Mouse (Mus musculus) CH12.LX (cell line): ENCODE results near the gene Lifr. TPM values are rescaled to one million over a fixed set of nuclear protein-coding genes. Genes with fewer than 3 reads are reported as not detected.

Experiments
- DNase-seq: peaks from one replicate; pipeline ENCODE4 v3.0.0-alpha.2; 2013; ENCODE audit errors: extremely low read depth
- H3K27ac ChIP-seq: 2 replicates; pipeline ENCODE4 v1.5.1; 2012; ENCODE audit warnings: low read depth, mild to moderate bottlenecking, control low read depth, moderate library complexity; ENCODE audit not compliant: insufficient read depth
- H3K27me3 ChIP-seq: replicated peaks from 2 replicates; pipeline ENCODE3; 2012; ENCODE audit warnings: inconsistent platforms
- H3K36me3 ChIP-seq, 2 experiments: replicated peaks in 1 of 2; 2 replicates each; pipeline versions ENCODE3 to v1.6.1; 2012; ENCODE audit warnings: inconsistent platforms in 1 of 2, low read length in 1 of 2, mild to moderate bottlenecking in 1 of 2, mixed read lengths in 1 of 2, moderate library complexity in 1 of 2; ENCODE audit not compliant: control insufficient read depth in 1 of 2, insufficient read depth in 1 of 2
- H3K4me1 ChIP-seq, 2 experiments: 2 replicates each; pipeline ENCODE4 v1.6.1; 2012; ENCODE audit warnings: inconsistent platforms in 1 of 2, moderate library complexity in 1 of 2; ENCODE audit not compliant: insufficient read depth in 2 of 2, control insufficient read depth in 1 of 2
- H3K4me2 ChIP-seq: 2 replicates; pipeline ENCODE4 v1.6.1; 2012; ENCODE audit warnings: low read depth, mild to moderate bottlenecking, control low read depth; ENCODE audit not compliant: poor library complexity, insufficient read depth, severe bottlenecking
- H3K4me3 ChIP-seq, 3 experiments: fragments of 150-350 bp in 1 of 3; sonication (generic) in 1 of 3; replicated peaks in 1 of 3; 2 replicates each; pipeline versions ENCODE3 to v1.5.1; 2011 to 2012; ENCODE audit warnings: low read depth in 2 of 3, low read length in 2 of 3, mild to moderate bottlenecking in 2 of 3, moderate library complexity in 2 of 3, control low read depth in 1 of 3, improper control_type of control experiment in 1 of 3, inconsistent platforms in 1 of 3, mixed read lengths in 1 of 3; ENCODE audit not compliant: poor library complexity in 1 of 3
- H3K79me2 ChIP-seq: replicated peaks from 2 replicates; pipeline ENCODE4 v1.6.1; 2012; ENCODE audit warnings: mild to moderate bottlenecking, moderate library complexity; ENCODE audit not compliant: control insufficient read depth, poor library complexity, insufficient read depth, severe bottlenecking; ENCODE audit errors: extremely low read depth
- H3K9ac ChIP-seq: 2 replicates; pipeline ENCODE4 v1.6.1; 2012; ENCODE audit warnings: low read depth, mild to moderate bottlenecking, control low read depth, moderate library complexity; ENCODE audit not compliant: insufficient read depth
- H3K9me3 ChIP-seq: replicated peaks from 2 replicates; pipeline ENCODE3; 2012; ENCODE audit warnings: low read length, inconsistent platforms, mixed read lengths
- CHD1 ChIP-seq: IDR thresholded peaks from 2 replicates; pipeline ENCODE4 v1.6.1; 2012; ENCODE audit warnings: low read depth, low read length, improper control_type of control experiment, inconsistent platforms
- CHD2 ChIP-seq: IDR thresholded peaks from 2 replicates; pipeline ENCODE4 v1.6.1; 2011; ENCODE audit warnings: low read length, improper control_type of control experiment
- CTCF ChIP-seq, 2 experiments: IDR thresholded peaks in 1 of 2; conservative IDR thresholded peaks in 1 of 2; 2 replicates each; pipeline ENCODE4 v1.5.1; 2011 to 2012; ENCODE audit warnings: low read depth in 2 of 2, low read length in 2 of 2, improper control_type of control experiment in 1 of 2, inconsistent platforms in 1 of 2, mild to moderate bottlenecking in 1 of 2, moderate library complexity in 1 of 2
- ELF1 ChIP-seq: IDR thresholded peaks from 2 replicates; pipeline ENCODE4 v1.6.1; 2014; ENCODE audit warnings: low read depth, mild to moderate bottlenecking, inconsistent platforms, low read length, improper control_type of control experiment
- EP300 ChIP-seq: IDR thresholded peaks from 2 replicates; pipeline ENCODE4 v1.6.1; 2011; ENCODE audit warnings: low read length, improper control_type of control experiment
- GABPA ChIP-seq: IDR thresholded peaks from 2 replicates; pipeline ENCODE4 v1.6.1; 2012; ENCODE audit warnings: low read depth, low read length, improper control_type of control experiment, inconsistent platforms; ENCODE audit not compliant: insufficient replicate concordance
- HCFC1 ChIP-seq: IDR thresholded peaks from 2 replicates; pipeline ENCODE4 v1.6.1; 2012; ENCODE audit warnings: low read depth, mild to moderate bottlenecking, inconsistent platforms, low read length, improper control_type of control experiment
- IRF4 ChIP-seq: IDR thresholded peaks from 2 replicates; pipeline ENCODE4 v1.6.1; 2014; ENCODE audit warnings: low read depth, mild to moderate bottlenecking, inconsistent platforms, low read length, improper control_type of control experiment
- JUND ChIP-seq: conservative IDR thresholded peaks from 2 replicates; pipeline ENCODE4 v1.6.1; 2011; ENCODE audit warnings: low read depth, low read length, improper control_type of control experiment
- KAT2A ChIP-seq: IDR thresholded peaks from 2 replicates; pipeline ENCODE4 v1.6.1; 2012; ENCODE audit warnings: low read length, improper control_type of control experiment, inconsistent platforms; ENCODE audit not compliant: insufficient replicate concordance
- MAFK ChIP-seq: IDR thresholded peaks from 2 replicates; pipeline ENCODE4 v1.6.1; 2011; ENCODE audit warnings: low read length, improper control_type of control experiment; ENCODE audit not compliant: insufficient replicate concordance
- MAX ChIP-seq: IDR thresholded peaks from 2 replicates; pipeline ENCODE4 v1.6.1; 2011; ENCODE audit warnings: low read length, improper control_type of control experiment
- MAZ ChIP-seq: IDR thresholded peaks from 2 replicates; pipeline ENCODE4 v1.6.1; 2012; ENCODE audit warnings: low read depth, mild to moderate bottlenecking, inconsistent platforms, low read length, improper control_type of control experiment, moderate library complexity
- NELFE ChIP-seq: IDR thresholded peaks from 2 replicates; pipeline ENCODE4 v1.6.1; 2011; ENCODE audit warnings: low read depth, low read length, improper control_type of control experiment
- NRF1 ChIP-seq: IDR thresholded peaks from 2 replicates; pipeline ENCODE4 v1.6.1; 2014; ENCODE audit warnings: low read depth, mild to moderate bottlenecking, inconsistent platforms, low read length, improper control_type of control experiment, moderate library complexity
- PAX5 ChIP-seq: IDR thresholded peaks from 2 replicates; pipeline ENCODE4 v1.6.1; 2012; ENCODE audit warnings: low read length, inconsistent platforms, mixed read lengths
- POLR2A ChIP-seq: IDR thresholded peaks from 2 replicates; pipeline ENCODE4 v1.6.1; 2011; ENCODE audit warnings: low read depth, mild to moderate bottlenecking, improper control_type of control experiment, low read length
- RAD21 ChIP-seq: IDR thresholded peaks from 2 replicates; pipeline ENCODE4 v1.6.1; 2011; ENCODE audit warnings: low read depth, mild to moderate bottlenecking, low read length, improper control_type of control experiment, moderate library complexity
- RCOR1 ChIP-seq: conservative IDR thresholded peaks from 2 replicates; pipeline ENCODE4 v1.6.1; 2012; ENCODE audit warnings: low read depth, mild to moderate bottlenecking, inconsistent platforms, low read length, improper control_type of control experiment
- SIN3A ChIP-seq: IDR thresholded peaks from 2 replicates; pipeline ENCODE4 v1.6.1; 2012; ENCODE audit warnings: low read length, improper control_type of control experiment, inconsistent platforms
- SMC3 ChIP-seq: IDR thresholded peaks from 2 replicates; pipeline ENCODE4 v1.6.1; 2011; ENCODE audit warnings: low read depth, low read length, improper control_type of control experiment
- TBP ChIP-seq: conservative IDR thresholded peaks from 2 replicates; pipeline ENCODE4 v1.6.1; 2011; ENCODE audit warnings: low read depth, low read length, improper control_type of control experiment
- TCF12 ChIP-seq: IDR thresholded peaks from 2 replicates; pipeline ENCODE4 v1.6.1; 2014; ENCODE audit warnings: low read depth, mild to moderate bottlenecking, inconsistent platforms, low read length, improper control_type of control experiment
- UBTF ChIP-seq: IDR thresholded peaks from 2 replicates; pipeline ENCODE4 v1.6.1; 2012; ENCODE audit warnings: low read depth, mild to moderate bottlenecking, inconsistent platforms, low read length, improper control_type of control experiment, moderate library complexity
- USF1 ChIP-seq: IDR thresholded peaks from 2 replicates; pipeline ENCODE4 v1.6.1; 2014; ENCODE audit warnings: low read depth, mild to moderate bottlenecking, inconsistent platforms, low read length, improper control_type of control experiment
- ZKSCAN1 ChIP-seq: IDR thresholded peaks from 2 replicates; pipeline ENCODE4 v1.6.1; 2012; ENCODE audit warnings: low read depth, inconsistent platforms, low read length, improper control_type of control experiment, borderline replicate concordance
- ZMIZ1 ChIP-seq: IDR thresholded peaks from 2 replicates; pipeline ENCODE4 v1.6.1; 2012; ENCODE audit warnings: low read depth, mild to moderate bottlenecking, inconsistent platforms, low read length, improper control_type of control experiment
- ZNF384 ChIP-seq: IDR thresholded peaks from 2 replicates; pipeline ENCODE4 v1.6.1; 2012; ENCODE audit warnings: low read depth, low read length, improper control_type of control experiment, inconsistent platforms
- dilution Hi-C: fragments of 300-500 bp; cut with MboI; formaldehyde crosslinking; loops from 2 replicates; pipeline ENCODE4 v1.14.3; 2020; ENCODE audit warnings: low sequenced_read_pairs; ENCODE audit not compliant: extremely low pct_unique_long_range_greater_than_20kb, extremely low pct_ligation_motif_present
- in situ Hi-C: fragments of 300-500 bp; cut with MboI; formaldehyde crosslinking; loops from 3 replicates; pipeline ENCODE4 v1.14.3; 2019; ENCODE audit warnings: low sequenced_read_pairs, low pct_ligation_motif_present, low pct_unique_long_range_greater_than_20kb, mixed read lengths
- polyA plus RNA-seq: library from polyadenylated mRNA; unstranded; fragments of >175 nt; gene quantifications from 2 replicates; pipeline ENCODE4 v1.2.1, GENCODE M21; 2012; ENCODE audit warnings: low read depth; ENCODE audit not compliant: insufficient read length
- total RNA-seq, 2 experiments: library from RNA; depleted of rRNA; stranded (reverse); fragments of 300-350 nt in 1 of 2; fragments of >200 nt in 1 of 2; gene quantifications; 2 replicates each; pipeline ENCODE4 v1.2.3; 2012 to 2014

Gene Lifr
- total and polyA plus RNA-seq, 3 experiments = 0.03 TPM; not detected in 2

GRCm38 (mm10) chr15:7136912-7137311 lies 46.5 kb downstream of the Lifr start:
- Histone ChIP-seq H3K9me3 (no peaks in the 10 kb centered on the region), H3K4me1 (no peaks in the 10 kb centered on the region), H3K4me2 (no peak overlapping the region), H3K36me3 (no peaks in the 10 kb centered on the region), H3K4me3 (no peak overlapping the region), H3K9ac (no peak overlapping the region), H3K27ac (no peak overlapping the region), H3K27me3 (peaks cover 40% of the 10 kb centered on the region), H3K79me2 (no peaks in the 10 kb centered on the region)
- dilution Hi-C loops = no loop called here
- DNase-seq = no peak
- no peak for TF ChIP-seq ELF1
- TF ChIP-seq IRF4 = no peak
- TF ChIP-seq RAD21 = no peak
- no peak for TF ChIP-seq CHD2
- TF ChIP-seq CHD1 = no peak
- no peak for TF ChIP-seq NELFE
- no peak for TF ChIP-seq GABPA
- TF ChIP-seq POLR2A = no peak
- no peak for TF ChIP-seq CTCF (conservative IDR thresholded peaks at IDR 0.05 in 1 of 2, IDR thresholded peaks at IDR 0.05 in 1 of 2; ENCODE audit: low read depth in 2 of 2, low read length in 2 of 2)
- no peak for TF ChIP-seq TCF12
- TF ChIP-seq KAT2A = no peak
- no peak for TF ChIP-seq USF1
- TF ChIP-seq MAFK = no peak
- no peak for TF ChIP-seq ZKSCAN1
- no peak for TF ChIP-seq SIN3A
- no peak for TF ChIP-seq RCOR1
- no peak for TF ChIP-seq ZNF384
- TF ChIP-seq JUND = no peak
- in situ Hi-C loops = no loop called here

GRCm38 (mm10) chr15:7137607-7138006 lies 47.2 kb downstream of the Lifr start:
- in situ Hi-C loops = no loop called here
- dilution Hi-C loops = no loop called here

More at GRCm38 (mm10) chr15:7137607-7138006, 47.2 kb downstream of the Lifr start:
- no peak overlapping the region for H3K4me2 ChIP-seq
- no peak overlapping the region for H3K27ac ChIP-seq
- peaks cover 40% of the 10 kb centered on the region for H3K27me3 ChIP-seq
- H3K9ac ChIP-seq = no peak overlapping the region
- no peaks in the 10 kb centered on the region for H3K4me1 ChIP-seq
- H3K9me3 ChIP-seq = no peaks in the 10 kb centered on the region
- no peak overlapping the region for H3K4me3 ChIP-seq
- DNase-seq = no peak
- no peak for TF ChIP-seq TBP
- no peak for TF ChIP-seq NELFE
- no peak for TF ChIP-seq MAX
- no peak for TF ChIP-seq JUND
- no peak for TF ChIP-seq GABPA
- TF ChIP-seq MAZ = no peak
- TF ChIP-seq POLR2A = no peak
- TF ChIP-seq PAX5 = no peak
- no peak for TF ChIP-seq SMC3
- TF ChIP-seq HCFC1 = no peak
- TF ChIP-seq ZKSCAN1 = no peak
- TF ChIP-seq MAFK = no peak
- no peak for TF ChIP-seq ZNF384
- no peak for TF ChIP-seq EP300
- TF ChIP-seq ZMIZ1 = no peak
- no peak for TF ChIP-seq NRF1
- TF ChIP-seq RCOR1 = no peak
- no peak for TF ChIP-seq UBTF
- no peaks in the 10 kb centered on the region for H3K36me3 ChIP-seq
- no peaks in the 10 kb centered on the region for H3K79me2 ChIP-seq
